Mouse (Mus musculus) heart, postnatal 14 days (tissue): Measurements from ENCODE around the gene Caln1. TPM values are rescaled to one million over a fixed set of nuclear protein-coding genes. Genes with fewer than 3 reads are reported as not detected.

Experiments used
- DNase-seq, 2 experiments: peaks; one replicate each; pipeline ENCODE4 v3.0.0; 2021 to 2022
- intact Hi-C: fragments of 180-260 bp; cut with DNase I; formaldehyde crosslinking; loops from one replicate; pipeline ENCODE4 v1.15.1; 2025
- total RNA-seq, 2 experiments: library from RNA; stranded (reverse); gene quantifications; 2 replicates each; pipeline ENCODE4 v1.2.3; 2021

Caln1 gene
- total RNA-seq, 2 experiments from 2014 or later: not detected

- DNase-seq: no peak
- intact Hi-C loops: no loop called here
Measured at GRCm38 (mm10) chr5:130871086-130871485, 501.8 kb downstream of the Caln1 start.

GRCm38 (mm10) chr5:130875391-130875790 lies 506.1 kb downstream of the Caln1 start:
- no peak for DNase-seq
- intact Hi-C loops: no loop called here

GRCm38 (mm10) chr5:130880331-130880730 lies 511.1 kb downstream of the Caln1 start:
- DNase-seq: no peak
- intact Hi-C loops: no loop called here

GRCm38 (mm10) chr5:130891735-130892134 lies 522.5 kb downstream of the Caln1 start:
- no peak for DNase-seq
- intact Hi-C loops: no loop called here

- intact Hi-C loops: no loop called here
- DNase-seq: no peak
Measured at GRCm38 (mm10) chr5:130895991-130896390, 526.7 kb downstream of the Caln1 start.

Other genes starting within 250 kb of the Caln1 start
- 1 to 10 TPM; 1.6 to 3.4 TPM for gene Kctd7, start 224.6 kb upstream of the Caln1 start, total RNA-seq
- gene Rabgef1, start 197.7 kb upstream of the Caln1 start, total RNA-seq: 10 to 100 TPM; 17.8 to 20.8 TPM
- gene Tmem248, start 152.4 kb upstream of the Caln1 start, total RNA-seq: 10 to 100 TPM; 31.7 to 33.0 TPM
- 10 to 100 TPM; 39.9 to 45.4 TPM for gene Sbds, start 113.9 kb upstream of the Caln1 start, total RNA-seq
- gene Tyw1, start 113.8 kb upstream of the Caln1 start, total RNA-seq: 1 to 10 TPM; 8.3 to 9.3 TPM
- gene A330070K13Rik, start 15.2 kb downstream of the Caln1 start, total RNA-seq: not detected